Mouse (Mus musculus) skeletal muscle tissue, adult 2 months (tissue): ENCODE measurements around the gene Ano1.
A peak's percentile ranks its signal among the peaks of the same experiment; 100 is the strongest.

Source experiments
- DNase-seq: peaks from one replicate; pipeline ENCODE4 v3.0.0-alpha.2; 2012; ENCODE audit warnings: low read depth, low spot score

Gene Ano1

DNA sequence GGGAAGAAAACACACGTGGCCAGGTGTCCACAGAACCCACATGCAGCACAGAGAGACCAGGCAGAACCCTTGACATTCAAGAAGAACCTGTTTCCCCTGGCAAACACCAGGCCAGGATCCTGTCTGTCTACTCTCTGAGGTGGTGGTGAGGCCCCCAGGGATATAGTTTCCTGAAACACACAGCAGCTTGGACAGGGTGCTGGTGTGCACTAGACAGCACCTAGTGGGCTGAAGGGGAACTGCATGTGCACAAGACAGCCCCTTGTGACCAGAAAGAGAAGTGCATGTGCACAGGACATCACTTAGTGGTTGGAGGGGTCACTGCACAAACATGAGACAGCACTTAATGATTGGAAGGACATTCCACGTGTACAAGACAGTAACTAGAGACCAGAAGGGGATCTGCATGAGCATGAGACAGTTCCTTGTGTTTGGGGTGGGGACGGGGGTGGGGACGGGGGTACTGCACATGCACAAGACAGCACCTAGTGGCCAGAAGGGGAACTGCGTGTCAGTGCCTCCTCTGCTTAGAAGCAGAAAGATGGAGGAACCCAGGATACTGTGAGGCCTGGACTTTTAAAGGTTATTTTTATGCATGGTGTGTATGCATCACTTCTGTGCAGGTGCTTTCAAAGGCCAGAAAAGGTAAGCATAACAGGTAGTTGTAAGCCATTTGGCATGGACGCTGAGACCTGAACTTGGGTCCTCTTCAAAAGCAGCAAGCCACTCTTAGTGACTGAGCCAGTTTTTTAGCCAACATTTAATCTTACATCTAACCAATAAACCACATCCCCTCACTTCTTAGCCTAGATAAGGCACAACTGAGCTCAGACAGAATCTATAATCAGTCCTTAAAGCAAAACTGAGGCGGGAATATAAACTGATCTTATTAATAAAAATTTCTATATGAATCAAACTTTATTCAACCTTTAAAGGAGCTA, 54.7 kb downstream of the Ano1 start:
- DNase-seq: no peak

DNA sequence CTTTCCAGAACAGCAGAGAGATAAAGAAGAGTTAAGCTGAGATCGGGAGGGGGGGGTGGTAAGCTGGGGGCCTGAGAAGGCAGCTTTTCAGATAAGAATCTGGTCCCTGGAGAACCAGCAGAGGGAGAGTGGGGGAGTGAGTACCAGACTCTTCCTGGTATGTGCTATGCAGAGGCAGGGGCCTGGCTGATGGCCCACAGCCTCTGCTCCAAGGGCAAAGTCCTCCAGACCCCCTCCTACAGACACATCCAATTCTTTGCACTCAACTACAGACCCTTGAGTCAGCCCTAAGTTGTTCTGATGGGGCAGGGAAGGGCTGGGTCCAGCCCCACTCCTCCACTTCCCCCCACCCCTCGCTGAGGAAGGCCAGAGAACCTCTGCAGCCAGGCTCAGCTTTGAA, 61.9 kb downstream of the Ano1 start:
- no peak for DNase-seq

DNA sequence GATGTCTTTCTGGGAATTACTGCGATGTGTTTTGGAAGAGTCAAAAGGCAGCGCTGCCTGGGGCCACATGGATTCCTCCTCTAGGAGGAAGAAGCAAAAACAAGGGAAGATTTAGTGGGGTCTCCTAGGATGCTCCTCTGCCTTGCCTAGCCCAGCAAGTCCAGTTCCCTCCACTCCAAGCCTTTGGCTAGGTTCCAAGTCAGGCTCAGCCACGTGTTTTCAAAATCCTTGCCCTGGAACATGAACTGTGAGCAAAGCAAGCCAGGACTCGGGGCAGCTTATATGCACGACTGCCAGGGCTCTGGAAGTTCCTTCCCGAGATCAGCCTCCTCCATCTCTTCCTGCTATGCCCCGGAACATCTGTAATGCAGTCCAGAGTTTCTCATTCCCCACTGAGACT, 62.6 kb downstream of the Ano1 start:
- DNase-seq: peak; percentile 8

DNA sequence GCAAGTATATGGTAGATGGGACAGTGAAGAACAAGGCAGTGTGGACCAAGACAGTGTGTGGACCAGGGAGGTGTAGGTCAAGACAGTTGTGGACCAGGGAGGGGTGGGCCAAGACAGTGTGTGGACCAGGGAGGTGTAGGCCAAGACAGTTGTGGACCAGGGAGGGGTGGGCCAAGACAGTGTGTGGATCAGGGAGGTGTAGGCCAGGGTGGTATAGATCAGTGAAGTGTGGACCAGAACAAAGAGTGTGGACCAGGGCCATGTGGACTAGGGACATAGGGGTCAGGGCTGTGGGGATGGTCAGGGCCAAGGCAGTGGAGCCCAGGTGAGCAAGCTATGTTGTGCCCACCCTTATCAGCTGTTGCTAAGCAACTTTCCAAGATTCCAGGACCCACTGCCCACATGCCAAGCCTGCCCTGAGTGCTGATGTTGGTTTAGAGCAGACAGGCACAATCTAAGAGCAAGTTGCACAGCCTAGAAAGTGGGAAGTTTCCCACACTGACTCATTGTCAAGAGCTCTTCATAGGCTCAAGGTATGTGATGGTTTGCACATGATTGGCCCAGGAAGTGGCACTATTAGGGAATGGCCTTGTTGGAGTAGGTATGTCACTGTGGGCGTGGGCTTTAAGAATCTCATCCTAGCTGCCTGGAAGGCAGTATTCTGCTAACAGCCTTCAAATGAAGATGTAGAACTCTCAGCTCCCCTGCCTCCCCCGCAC, 64.0 kb downstream of the Ano1 start:
- no peak for DNase-seq

DNA sequence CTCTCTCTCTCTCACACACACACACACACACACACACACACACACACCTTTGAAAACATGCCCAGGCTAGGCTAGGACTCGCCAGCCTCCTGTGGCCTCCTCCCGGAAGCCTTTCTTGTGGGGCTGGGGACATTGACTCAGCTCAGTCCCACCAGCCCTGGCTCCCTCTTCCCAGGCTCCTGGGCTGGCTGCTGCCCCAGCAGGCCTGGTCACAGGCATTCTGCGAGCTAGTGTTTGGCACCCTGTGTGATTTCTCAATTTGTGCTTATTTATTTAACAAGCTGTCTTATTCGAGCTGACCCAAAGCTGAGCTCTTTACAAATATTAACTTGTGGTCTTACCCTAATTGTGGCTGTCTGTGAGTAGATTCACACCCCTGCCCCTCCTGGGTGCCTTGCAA, 66.8 kb downstream of the Ano1 start:
- DNase-seq: no peak

DNA sequence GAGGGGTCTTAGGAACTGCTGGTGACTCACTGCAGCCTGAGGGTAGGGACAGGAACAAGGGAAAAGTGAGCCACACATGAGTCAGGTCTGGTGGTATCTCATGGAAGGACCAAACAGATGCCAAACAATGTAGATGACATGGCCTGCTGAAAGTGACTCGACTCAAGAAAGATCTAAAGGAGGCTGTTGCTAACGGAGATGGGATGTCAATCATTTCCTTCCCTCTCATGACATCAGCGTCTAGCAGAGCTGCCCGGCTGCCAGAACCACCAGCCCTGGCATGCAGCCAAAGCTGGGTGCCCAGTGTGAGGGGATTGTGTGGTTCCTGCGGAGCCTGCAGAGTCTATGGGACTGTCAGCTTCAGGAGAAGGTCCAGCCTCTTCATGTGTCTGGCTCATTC, 67.3 kb downstream of the Ano1 start:
- no peak for DNase-seq

DNA sequence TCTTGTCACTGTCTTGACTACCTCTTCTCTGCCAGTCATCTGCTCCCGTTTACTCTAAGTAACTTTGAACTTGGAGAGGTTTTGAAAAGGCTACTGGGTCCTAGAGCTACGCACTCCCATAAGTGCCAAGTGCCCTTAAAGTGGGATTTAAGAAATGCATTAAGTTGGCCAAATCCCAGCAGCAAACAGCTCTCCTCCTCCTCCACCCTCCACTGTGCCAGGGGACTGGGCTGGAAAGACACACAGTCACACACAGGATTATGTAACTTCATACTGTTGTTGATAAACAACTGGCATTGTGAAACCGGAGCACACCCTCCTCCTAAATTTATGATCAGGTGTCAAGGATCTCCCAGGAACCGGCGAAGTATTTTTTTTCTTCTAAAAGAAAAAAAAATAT, 71.7 kb downstream of the Ano1 start:
- no peak for DNase-seq

DNA sequence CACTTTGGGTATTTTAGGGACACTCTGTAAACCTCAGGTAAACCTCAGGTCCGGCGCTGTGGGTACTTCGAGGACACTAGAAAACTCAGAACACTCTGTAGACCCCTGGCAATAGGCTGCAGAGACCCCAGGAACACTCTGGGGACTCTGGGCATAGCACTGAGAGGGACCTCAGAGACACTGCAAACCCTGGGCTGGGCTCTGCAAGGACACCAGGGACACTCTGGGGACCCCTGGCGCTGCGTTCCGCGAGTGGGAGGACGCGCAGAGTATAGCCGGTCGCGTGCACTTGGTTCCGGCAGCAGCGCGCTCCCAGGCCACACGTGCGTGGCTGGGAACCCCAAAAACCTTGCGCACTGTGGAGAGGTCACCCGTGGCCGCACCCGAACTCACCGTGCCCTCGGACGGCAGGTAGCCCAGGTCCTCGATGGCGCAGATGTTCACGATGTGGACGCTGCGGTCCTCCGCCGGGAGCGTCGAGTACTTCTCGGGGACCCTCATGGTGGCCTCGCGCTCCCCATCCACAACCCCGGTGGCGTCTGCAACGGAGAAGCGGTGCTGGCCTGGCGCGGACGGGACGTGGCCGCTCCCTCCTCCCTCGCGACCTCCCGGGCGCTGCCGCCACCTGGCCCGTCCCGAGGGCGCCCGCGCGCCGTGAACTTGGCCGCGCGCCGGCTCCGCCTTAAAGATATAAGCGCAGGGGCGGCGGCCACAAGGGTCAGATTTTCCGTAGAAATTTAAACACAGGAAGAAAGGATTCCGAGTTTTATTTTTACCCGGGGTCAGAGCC, 73.3 kb downstream of the Ano1 start:
- no peak for DNase-seq

DNA sequence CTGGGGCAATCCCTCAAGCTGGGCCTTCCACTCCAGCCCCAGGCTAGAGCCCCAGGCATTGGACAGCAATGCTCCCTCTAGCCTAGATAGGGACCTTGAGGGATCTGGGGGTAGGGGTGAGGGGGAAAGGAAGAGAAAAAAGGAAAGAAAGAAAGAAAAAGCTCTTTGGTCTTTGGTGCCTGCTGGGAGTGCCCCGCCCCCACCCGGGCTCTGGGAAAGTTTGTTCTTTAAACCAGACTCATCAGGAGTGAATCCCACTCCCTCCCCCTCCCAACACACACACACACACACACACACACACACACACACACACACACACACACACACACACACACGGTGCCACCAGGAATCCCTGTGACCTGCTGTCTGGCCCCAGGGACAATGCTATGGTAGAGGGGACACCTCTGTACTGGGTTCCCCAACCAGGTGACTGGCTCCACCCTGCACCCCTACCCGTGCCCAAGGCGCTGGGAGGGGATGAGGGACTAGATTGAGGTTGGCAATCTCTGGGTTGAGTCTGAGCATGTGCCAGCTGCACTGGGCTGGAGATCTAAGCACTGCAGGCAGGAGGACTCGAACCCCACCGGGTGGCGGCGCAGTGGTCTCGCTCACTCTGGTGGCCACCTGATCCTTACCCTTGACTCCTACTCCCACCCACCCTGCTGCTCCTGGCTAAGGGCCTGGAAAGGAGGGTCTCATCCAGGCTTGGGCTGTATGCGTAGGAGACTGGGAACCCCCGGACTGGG, 74.3 kb downstream of the Ano1 start:
- DNase-seq: no peak

DNA sequence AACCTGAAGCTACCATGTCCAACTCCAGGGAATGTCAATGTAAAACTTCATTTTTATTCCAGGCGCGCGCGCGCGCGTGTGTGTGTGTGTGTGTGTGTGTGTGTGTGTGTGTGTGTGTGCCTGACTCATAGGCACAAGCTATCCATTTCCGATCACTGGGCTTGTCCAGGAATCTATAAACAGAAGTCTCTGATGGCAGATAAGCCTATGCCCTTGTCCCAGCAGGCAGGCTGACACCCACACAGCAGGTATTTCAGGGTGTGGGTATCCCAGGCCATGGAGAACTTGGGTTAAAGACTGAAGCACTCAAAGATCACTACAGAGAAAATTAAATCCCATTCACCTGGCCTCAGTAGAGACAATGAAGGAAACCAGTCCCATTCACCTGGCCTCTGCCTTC, 76.1 kb downstream of the Ano1 start:
- no peak for DNase-seq

DNA sequence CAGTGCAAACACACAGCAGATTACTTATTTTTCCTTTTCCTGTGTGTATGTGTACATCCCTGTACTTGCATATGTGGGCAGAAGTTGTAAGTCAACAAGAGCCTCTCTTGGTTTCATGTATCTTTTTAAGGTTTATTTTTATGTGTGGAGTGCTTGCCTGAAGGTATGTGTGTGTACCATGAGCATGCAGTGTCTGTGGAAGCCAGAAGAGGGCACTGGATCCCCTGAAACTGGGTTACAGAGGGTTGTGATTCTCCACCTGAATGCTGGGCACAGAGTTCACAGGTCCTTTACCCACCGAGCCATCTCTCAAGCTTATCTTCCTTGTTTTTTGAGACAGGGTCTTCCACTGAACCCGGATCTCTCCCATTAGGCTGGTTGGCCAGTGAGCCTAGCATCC, 81.9 kb downstream of the Ano1 start:
- no peak for DNase-seq

DNA sequence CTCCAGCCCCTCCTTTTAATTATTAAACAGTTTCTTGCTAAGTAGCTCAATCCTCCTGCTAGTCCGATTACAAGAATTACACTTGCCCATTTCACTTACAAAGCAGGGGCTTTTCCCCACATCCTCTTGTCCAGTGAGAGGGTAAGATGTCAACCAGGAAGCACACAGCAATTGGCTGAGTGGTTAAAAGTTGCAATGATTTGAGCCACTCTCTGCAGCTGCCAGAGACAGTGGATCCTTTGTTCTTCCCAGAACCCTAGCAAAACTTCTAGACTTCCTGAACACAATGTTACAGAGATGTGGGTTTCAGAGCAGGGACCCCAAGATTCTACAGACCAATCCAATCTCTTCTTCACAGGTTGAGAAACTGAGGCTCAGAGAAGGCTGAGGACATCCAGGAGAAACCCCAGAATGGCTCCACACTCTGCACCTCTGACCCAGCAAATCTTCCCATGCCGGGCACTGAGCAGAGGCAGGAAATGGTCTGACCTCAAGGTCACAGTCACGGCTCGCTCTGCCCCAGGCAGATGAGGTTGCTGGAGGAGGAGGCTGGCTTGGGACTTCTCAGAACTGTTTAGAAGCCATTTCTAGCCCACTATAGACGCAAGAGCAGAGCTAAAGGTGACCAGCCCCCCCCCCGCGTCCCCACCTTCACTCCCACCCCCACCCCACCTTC, 83.0 kb downstream of the Ano1 start:
- DNase-seq: no peak

DNA sequence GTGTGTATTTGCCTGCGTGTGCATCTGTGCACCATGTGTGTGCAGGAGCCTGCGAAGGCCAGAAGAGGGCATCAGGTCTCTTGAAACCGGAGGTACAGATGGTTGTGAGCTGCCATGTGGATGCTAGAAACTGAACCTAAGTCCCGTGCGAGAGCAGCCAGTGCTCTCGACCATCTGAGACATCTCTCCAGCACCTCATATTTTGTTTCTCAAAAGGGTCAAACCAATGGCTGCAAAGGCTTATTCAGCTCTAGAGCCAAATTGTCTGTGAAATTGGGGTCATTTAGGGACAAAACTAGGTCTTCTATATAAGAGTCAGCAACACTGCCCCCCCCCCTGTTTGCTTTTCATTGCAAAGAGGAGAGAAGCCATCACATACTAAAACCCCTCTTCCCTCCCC, 84.7 kb downstream of the Ano1 start:
- no peak for DNase-seq

DNA sequence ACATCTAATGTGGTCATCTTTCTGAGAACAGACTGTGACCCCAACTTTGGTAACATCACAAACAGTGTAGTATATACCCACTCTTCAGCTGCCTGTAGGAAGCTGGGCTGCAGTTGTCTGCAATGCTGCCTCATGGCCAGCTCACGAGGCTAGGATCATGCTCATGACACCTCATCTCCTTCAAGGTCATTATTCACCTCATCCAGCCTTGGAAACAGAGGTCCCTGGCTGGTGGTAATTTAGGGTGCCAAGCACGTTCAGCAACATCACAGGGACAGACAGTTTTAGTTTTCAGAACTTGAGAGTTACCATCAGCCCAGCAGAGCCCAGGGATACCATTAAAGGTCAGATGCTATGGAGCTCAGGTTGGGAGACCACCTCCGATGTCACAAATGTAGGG, 86.2 kb downstream of the Ano1 start:
- DNase-seq: no peak

DNA sequence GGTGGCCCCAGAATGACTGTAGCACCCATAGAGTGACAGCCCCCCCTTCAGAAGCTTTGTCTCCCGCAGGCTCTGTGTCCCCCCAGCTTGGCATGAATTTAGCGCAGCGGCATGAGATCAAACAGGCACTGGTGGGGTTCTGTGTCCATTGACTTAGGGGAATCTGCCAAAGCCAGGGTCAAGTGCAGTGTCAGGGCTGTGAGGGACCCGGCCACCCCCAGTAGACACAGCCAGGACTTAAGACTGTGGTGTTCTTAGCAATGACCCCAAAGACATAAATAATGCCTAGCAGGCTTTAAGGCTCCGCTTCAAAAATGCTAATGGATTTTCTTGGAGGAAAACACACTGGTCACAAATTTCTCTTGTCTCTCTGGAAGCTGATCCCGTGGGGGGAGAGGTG, 88.2 kb downstream of the Ano1 start:
- no peak for DNase-seq

DNA sequence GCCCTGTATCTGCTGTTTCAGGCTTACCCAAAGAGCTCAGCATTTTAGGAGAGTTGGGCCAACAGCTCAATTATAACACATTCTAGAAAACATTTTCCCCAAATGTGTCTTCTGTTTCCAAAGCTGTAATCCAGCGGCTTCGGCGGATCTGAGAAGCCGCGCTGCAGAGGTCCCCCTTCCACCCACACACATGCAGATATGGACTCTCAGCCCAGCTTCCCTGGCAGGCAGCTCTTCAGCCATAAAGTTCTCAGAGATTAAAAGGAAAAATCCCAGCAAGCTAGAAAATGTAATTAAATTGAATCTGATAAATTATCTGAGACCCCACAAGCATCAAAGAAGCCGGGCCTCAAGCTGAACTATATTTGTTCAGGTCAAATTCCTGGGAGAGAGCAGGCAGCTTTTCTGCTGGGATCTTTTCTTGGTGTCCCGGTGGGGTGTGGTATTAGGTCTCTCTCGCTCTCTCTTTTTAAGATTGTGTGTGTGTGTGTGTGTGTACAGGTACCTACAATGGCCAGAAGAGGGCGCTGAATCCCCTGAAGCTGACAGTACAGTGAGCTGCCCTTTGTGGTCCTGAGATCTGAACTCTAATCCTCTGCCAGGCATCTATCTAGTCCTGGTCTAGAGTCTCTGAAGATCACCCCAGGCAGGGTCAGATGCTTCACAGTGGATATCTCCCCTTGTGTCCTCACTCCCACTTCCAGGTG, 95.4 kb downstream of the Ano1 start:
- no peak for DNase-seq

DNA sequence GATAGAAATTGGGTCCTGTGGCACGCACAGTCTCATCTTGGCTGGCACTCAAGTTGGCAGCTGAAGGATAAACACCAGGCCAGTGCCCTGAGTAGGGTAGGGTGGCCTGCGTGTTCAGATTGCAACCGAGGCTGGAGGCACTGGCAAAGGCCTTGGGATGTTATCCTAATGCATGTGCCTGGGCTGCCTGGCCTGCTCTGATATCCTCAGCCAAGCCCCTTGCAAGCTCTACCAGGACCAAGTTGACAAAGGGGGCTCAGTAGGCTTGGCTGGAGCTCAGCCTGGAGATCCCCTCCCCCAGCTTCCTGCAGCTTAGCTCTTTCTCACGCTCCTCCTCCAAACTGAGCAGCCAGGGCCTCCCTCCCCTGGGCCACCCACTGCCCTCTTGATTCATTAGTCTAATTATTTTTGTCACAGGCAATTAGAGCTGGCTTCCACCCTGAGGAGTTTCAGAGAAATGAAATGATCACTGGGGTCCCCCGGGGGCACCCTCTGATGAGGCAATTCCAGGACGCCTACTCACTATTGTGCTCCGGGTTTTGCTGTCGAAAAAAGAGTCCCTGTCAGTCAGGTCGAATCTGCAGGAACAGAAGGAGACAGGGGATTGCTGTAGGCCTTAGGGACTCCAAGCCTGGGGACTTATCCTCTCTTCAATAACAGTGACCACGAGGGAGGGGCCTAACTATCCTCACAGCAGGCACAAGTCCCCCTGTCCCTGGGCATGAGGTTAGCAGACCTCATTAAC, 97.9 kb downstream of the Ano1 start:
- peak; percentile 15 for DNase-seq

DNA sequence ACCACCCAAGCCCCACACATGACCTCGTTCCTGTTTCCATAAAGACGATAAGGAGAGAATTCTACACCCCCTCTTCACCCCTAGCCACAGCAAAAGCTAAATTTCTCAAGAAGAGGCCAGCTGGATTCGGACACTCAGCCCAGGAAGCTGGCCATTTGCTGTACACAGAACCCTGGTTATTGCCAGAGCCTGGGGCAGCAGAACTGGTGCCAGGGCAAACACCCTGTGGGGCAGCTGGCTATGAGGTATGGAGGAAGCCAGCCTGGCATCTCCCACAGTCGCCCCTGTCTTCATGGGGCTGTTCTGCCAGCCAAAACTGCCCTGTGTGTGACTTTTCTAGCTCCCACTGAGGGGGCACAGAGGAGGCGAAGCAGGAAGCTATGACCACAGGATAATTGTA, 104.2 kb downstream of the Ano1 start:
- no peak for DNase-seq

DNA sequence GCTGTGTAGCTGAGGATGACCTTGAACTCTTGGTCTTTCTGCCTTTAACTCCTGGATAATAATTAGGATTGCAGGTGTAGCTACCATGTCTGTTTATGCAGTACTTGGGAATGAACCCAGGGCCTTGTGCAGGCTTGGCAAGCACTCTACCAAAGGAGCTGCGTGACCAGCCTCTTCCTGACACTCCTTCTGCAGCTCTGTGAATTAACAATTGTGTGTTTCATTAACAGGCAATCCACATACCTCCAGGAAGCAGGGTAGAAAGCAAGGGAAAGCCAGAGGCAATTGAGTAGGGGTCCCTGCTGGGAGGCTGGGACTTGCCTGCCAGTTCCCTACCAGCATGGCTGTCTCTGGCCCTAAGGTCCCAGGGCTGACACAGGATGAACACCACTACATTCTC, 111.0 kb downstream of the Ano1 start:
- no peak for DNase-seq

DNA sequence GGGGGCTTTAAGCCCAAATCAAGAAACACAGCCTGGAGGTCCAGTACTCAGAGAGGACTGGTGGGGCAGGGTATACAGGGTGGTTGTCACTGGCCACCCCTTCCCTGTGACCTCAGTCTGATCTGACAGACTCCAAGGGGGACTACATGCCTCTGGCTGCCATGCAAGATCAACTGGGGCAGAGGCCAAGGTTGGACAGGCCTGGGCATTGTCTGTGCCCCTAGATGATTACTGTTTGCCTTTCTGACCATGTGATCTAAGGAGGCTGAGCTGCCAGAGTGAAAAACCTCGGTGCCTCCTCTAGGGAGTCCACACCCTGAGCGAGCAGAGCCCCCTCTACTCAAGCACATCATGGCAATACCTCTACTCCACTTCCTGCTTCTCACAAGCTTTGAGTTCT, 115.8 kb downstream of the Ano1 start:
- no peak for DNase-seq
